Mouse (Mus musculus) heart, embryonic 14.5 days (tissue): ENCODE measurements around the gene 9330159F19Rik. TPM values are rescaled to one million over a fixed set of nuclear protein-coding genes. Genes with fewer than 3 reads are reported as not detected.

ENCODE experiments used
- ATAC-seq: fragments of 200-750 bp; cut with Nextera tagmentation; 2 replicates; pipeline ENCODE4 v1.8.0; 2017; ENCODE audit warnings: low read depth, moderate TSS enrichment; ENCODE audit not compliant: insufficient number of reproducible peaks, insufficient read depth, low FRiP score
- H3K27ac ChIP-seq, 2 experiments: fragments of 200-500 bp in 1 of 2; fragments of 300-500 bp in 1 of 2; sonication (generic) in 1 of 2; replicated peaks in 1 of 2; 2 replicates each; pipeline ENCODE4 v1.5.1; 2012 to 2014; ENCODE audit warnings: low read depth in 2 of 2, low read length in 2 of 2, control low read depth in 1 of 2, mild to moderate bottlenecking in 1 of 2, mixed read lengths in 1 of 2; ENCODE audit not compliant: control insufficient read depth in 1 of 2, insufficient read depth in 1 of 2
- H3K27me3 ChIP-seq: fragments of 300-500 bp; sonication (generic); 2 replicates; pipeline ENCODE4 v1.6.1; 2014; ENCODE audit warnings: mild to moderate bottlenecking, low read length, control low read depth; ENCODE audit not compliant: control insufficient read depth, insufficient read depth
- H3K36me3 ChIP-seq: fragments of 300-500 bp; sonication (generic); 2 replicates; pipeline ENCODE4 v1.6.1; 2014; ENCODE audit warnings: mild to moderate bottlenecking, control low read depth, low read length, mixed read lengths; ENCODE audit not compliant: control insufficient read depth, insufficient read depth
- H3K4me1 ChIP-seq, 2 experiments: fragments of 200-500 bp in 1 of 2; fragments of 300-500 bp in 1 of 2; sonication (generic) in 1 of 2; 2 replicates each; pipeline ENCODE4 v1.6.1; 2012 to 2014; ENCODE audit warnings: low read length in 2 of 2, control low read depth in 1 of 2, mixed read lengths in 1 of 2; ENCODE audit not compliant: control insufficient read depth in 2 of 2, insufficient read depth in 2 of 2
- H3K4me2 ChIP-seq: fragments of 300-500 bp; sonication (generic); 2 replicates; pipeline ENCODE4 v1.6.1; 2014; ENCODE audit warnings: mild to moderate bottlenecking, low read length
- H3K4me3 ChIP-seq, 2 experiments: fragments of 200-500 bp in 1 of 2; fragments of 300-500 bp in 1 of 2; sonication (generic) in 1 of 2; 2 replicates each; pipeline ENCODE4 v1.5.1; 2012 to 2014; ENCODE audit warnings: low read length in 2 of 2, mild to moderate bottlenecking in 2 of 2, control low read depth in 1 of 2, low read depth in 1 of 2, moderate library complexity in 1 of 2; ENCODE audit not compliant: control insufficient read depth in 1 of 2, insufficient read depth in 1 of 2
- H3K9ac ChIP-seq: fragments of 300-500 bp; sonication (generic); 2 replicates; pipeline ENCODE4 v1.6.1; 2014; ENCODE audit warnings: mild to moderate bottlenecking, low read length
- H3K9me3 ChIP-seq: fragments of 300-500 bp; sonication (generic); 2 replicates; pipeline ENCODE4 v1.6.1; 2016; ENCODE audit warnings: low read length, control low read depth; ENCODE audit not compliant: control insufficient read depth
- WGBS: fragments of 180-500 bp; shearing (Covaris S2); extraction: QIAGEN DNeasy Blood & Tissue Kit; methylation state at CpG from one replicate; pipeline ENCODE4 v1.1.7; 2014; 5-methylcytosine and 5-hydroxymethylcytosine counted together
- polyA plus RNA-seq: library from polyadenylated mRNA; unstranded; fragments of >200 nt; fragmentation: Nextera tagmentation; extraction: Ambion mirVana; gene quantifications from 2 replicates; pipeline ENCODE4 v1.2.1, GENCODE M21; 2014

The 9330159F19Rik gene
- polyA plus RNA-seq, 1 experiment from 2014 or later: 0.04 TPM

DNA sequence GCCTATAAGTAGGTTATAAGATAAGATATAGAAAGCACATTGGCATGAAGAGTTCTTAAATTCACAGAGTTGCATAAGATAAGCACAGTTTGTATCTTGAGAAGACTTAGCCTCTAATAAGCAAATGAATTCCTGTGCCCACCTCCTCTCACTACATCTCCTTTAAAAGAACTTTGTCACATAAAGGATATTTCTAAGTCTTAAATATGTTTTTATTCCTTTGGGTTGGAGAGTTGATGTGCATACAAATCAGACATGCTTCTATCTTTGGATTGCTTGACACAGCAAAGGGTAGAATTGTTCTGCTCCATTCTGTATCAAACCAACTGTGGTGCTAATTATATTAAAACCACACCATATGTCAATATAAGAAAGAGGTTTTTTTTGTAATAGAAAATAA is 17.6 kb upstream of the 9330159F19Rik start:
- Histone ChIP-seq H3K4me2 (no peak overlapping the region), H3K36me3 (no peaks in the 10 kb centered on the region), H3K27me3 (no peaks in the 10 kb centered on the region), H3K9ac (no peak overlapping the region), H3K9me3 (no peaks in the 10 kb centered on the region; the same call in 1 of the 2 replicates), H3K27ac (no peak overlapping the region), H3K4me3 (no peak overlapping the region), H3K4me1 (no peaks in the 10 kb centered on the region)
- ATAC-seq: no peak

DNA sequence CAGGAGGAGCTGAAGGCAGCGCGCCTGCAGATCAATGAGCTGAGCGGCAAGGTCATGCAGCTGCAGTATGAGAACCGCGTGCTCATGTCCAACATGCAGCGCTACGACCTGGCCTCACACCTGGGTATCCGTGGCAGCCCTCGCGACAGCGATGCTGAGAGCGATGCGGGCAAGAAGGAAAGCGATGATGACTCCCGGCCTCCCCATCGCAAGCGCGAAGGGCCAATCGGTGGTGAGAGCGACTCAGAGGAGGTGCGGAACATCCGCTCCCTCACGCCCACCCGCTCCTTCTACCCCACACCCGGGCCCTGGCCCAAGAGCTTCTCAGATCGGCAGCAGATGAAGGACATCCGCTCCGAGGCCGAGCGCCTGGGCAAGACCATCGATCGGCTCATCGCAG is 14.6 kb upstream of the 9330159F19Rik start:
- no peak for ATAC-seq

DNA sequence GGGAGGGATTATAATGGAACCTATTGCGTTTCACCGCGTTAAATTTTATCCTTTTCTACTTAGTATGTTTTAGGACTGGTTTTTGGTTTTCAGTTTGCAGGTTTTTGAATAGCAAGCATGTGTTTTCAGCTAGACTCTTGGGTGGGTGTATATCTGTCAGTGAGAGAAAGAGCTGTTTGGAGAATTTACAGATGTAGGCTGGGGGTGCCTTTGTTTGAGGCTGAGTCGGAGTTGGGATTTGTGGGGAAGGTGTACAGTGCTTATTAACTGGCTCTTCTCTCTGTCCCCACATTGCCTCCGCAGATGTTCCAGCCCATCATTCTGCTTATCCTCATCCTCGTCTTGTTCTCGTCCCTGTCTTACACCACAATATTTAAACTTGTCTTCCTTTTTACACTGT is 12.8 kb upstream of the 9330159F19Rik start, which contains the start of gene Gm49353:
Gm49353 (plus strand) TSS at position 313 of the 400 bp plus-strand sequence.
- 78% methylated on average over 7 of the region's 7 CpGs for WGBS
- Histone ChIP-seq H3K9me3 (no peaks in the 10 kb centered on the region; the same call in 1 of the 2 replicates), H3K9ac (no peak within 1 kb of the TSS), H3K27me3 (no peaks in the 10 kb centered on the region), H3K4me2 (no peak within 1 kb of the TSS), H3K36me3 (no peaks in the 10 kb centered on the region), H3K4me3 (no peak within 1 kb of the TSS), H3K27ac (no peak within 1 kb of the TSS), H3K4me1 (no peaks in the 10 kb centered on the region)
- ATAC-seq: no peak

More for the DNA sequence above, 14.6 kb upstream of the 9330159F19Rik start:
- no peaks in the 10 kb centered on the region for H3K4me1 ChIP-seq
- H3K27me3 ChIP-seq: no peaks in the 10 kb centered on the region
- WGBS: 94% methylated on average over 33 of the region's 33 CpGs
- no peaks in the 10 kb centered on the region for H3K36me3 ChIP-seq
- no peak overlapping the region for H3K27ac ChIP-seq
- H3K4me3 ChIP-seq: no peak overlapping the region
- H3K9ac ChIP-seq: no peak overlapping the region
- H3K4me2 ChIP-seq: no peak overlapping the region
- no peaks in the 10 kb centered on the region; the same call in 1 of the 2 replicates for H3K9me3 ChIP-seq

DNA sequence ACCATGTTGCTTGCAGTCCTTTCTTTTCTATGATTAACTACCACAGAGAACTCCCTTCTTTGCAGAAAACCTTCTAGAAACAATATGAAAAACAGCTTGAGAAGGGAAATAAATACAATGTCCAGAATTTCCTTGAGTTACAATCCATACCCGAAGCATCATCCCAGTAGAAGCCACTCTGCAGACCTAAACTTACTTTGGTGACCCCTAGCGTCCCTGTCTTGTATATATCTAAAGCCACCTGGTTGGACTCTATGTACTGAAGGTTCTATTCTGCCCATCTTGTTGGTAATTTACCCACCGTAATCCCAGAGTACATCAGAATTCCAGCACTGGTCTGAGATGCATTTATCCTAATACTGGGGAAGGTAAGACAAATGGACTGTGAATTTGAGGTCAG is 11.6 kb upstream of the 9330159F19Rik start:
- WGBS: 62% methylated on average over 3 of the region's 3 CpGs
- H3K9ac ChIP-seq: no peak overlapping the region
- H3K27me3 ChIP-seq: no peaks in the 10 kb centered on the region
- H3K27ac ChIP-seq: no peak overlapping the region
- H3K36me3 ChIP-seq: no peaks in the 10 kb centered on the region
- no peaks in the 10 kb centered on the region for H3K4me1 ChIP-seq
- ATAC-seq: no peak
- no peak overlapping the region for H3K4me3 ChIP-seq
- H3K9me3 ChIP-seq: no peaks in the 10 kb centered on the region; the same call in 1 of the 2 replicates
- H3K4me2 ChIP-seq: no peak overlapping the region

DNA sequence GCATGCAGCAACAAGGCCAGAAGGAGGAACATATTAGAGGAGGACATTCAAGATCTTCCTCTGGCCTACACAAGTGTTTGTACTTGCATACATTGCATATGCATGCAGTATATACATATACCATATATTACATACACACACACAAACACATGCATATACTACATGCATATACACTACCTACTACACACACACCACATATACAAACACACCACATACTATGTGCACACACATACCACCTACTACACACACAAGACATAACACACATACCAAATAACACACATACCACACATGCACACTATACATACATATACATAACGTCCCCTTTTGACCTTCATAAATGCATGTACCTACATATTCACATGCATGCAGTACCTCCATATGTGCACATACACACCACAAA is 10.8 kb upstream of the 9330159F19Rik start:
- WGBS: 68% methylated on average over 1 of the region's 1 CpGs
- H3K9me3 ChIP-seq: no peaks in the 10 kb centered on the region; the same call in 1 of the 2 replicates
- no peak overlapping the region for H3K27ac ChIP-seq
- no peaks in the 10 kb centered on the region for H3K27me3 ChIP-seq
- no peaks in the 10 kb centered on the region for H3K36me3 ChIP-seq
- no peak overlapping the region for H3K4me3 ChIP-seq
- H3K4me2 ChIP-seq: no peak overlapping the region
- no peaks in the 10 kb centered on the region for H3K4me1 ChIP-seq
- ATAC-seq: no peak
- H3K9ac ChIP-seq: no peak overlapping the region

DNA sequence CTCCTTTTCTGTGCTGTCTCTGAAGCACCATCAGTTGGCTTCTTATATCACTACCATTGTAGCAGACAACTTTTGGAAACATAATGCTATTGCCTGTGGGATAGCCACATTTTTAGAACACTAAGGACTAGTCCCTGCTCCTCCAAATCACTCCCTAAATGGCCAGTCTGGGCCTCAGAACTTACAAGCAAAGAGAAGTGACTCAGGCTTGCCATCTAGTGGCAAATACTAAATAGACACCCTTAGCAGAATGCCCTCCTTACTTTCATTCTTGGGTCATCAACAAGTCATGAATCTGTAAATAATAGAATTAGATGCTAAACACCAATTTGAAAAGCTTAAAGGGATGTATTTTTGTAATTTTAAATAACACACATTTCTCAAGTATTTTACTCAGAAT is 4.7 kb upstream of the 9330159F19Rik start:
- Histone ChIP-seq H3K4me3 (no peak overlapping the region), H3K4me2 (no peak overlapping the region), H3K36me3 (no peaks in the 10 kb centered on the region), H3K9ac (no peak overlapping the region), H3K9me3 (no peaks in the 10 kb centered on the region), H3K27ac (no peak overlapping the region), H3K27me3 (no peaks in the 10 kb centered on the region), H3K4me1 (no peaks in the 10 kb centered on the region)
- no peak for ATAC-seq

DNA sequence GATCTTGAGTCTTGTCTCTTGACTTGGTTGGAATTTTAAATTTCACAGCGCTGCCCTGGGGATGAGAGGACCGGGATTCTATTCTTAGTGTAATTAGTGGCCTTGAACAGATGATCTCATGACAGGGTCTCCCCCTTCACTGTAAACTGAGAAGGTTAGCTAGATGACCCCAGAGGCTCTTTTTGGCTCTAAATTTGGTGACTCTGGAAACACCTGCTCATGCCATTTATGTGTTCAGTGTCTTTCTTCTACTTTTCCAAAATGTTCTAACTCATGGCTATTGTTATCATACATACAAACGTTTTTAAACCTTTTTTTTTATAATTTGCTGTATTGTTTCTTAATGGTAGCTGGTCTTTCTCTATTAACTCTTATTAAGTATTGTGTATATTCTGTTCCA is 2.7 kb upstream of the 9330159F19Rik start:
- WGBS: 47% methylated on average over 3 of the region's 3 CpGs
- Histone ChIP-seq H3K9me3 (no peaks in the 10 kb centered on the region), H3K9ac (no peak overlapping the region), H3K36me3 (no peaks in the 10 kb centered on the region), H3K4me3 (no peak overlapping the region), H3K27me3 (no peaks in the 10 kb centered on the region), H3K4me2 (no peak overlapping the region), H3K4me1 (no peaks in the 10 kb centered on the region), H3K27ac (no peak overlapping the region)
- ATAC-seq: no peak

DNA sequence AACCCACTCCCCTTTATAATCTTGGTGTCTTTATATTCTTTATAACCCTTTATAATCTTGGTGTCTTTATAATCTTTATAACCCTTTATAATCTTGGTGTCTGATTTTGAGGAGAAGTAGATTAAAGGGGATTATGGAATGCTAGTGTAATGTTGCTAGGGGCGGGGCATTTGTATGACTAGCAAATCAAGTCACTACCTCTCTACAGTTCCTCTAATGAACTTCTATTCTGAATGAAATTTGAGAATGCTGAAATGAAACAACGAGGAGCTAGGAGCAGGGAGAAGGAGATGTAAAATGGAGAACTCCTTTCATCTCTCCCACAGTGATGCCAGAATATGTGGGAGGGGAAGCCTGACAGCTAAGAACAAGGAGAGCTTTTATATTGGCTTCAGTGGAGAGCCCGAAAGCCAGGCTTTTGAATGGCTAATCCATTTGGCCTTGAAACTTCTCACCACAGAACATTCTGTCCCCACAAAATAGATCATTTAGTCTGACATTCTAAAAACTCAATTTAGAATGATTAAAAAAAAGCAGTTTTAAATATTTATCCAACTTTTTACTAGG is 2.2 kb downstream of the 9330159F19Rik start:
- Histone ChIP-seq H3K36me3 (no peaks in the 10 kb centered on the region), H3K27ac (no peak overlapping the region), H3K4me3 (no peak overlapping the region), H3K4me2 (no peak overlapping the region), H3K27me3 (no peaks in the 10 kb centered on the region), H3K4me1 (no peaks in the 10 kb centered on the region), H3K9me3 (no peaks in the 10 kb centered on the region), H3K9ac (no peak overlapping the region)
- 58% methylated on average over 3 of the region's 3 CpGs for WGBS
- no peak for ATAC-seq
